Mouse (Mus musculus) embryonic facial prominence, embryonic 15.5 days (tissue): ENCODE measurements around the gene Ccser1. TPM values are rescaled to one million over a fixed set of nuclear protein-coding genes. Genes with fewer than 3 reads are reported as not detected.
"Not testable (repeated sequence)": the region's sequence is repeated elsewhere in the genome, so short reads cannot be mapped to it uniquely, and the experiment has no call there.

Experiments
- ATAC-seq: fragments of 200-750 bp; cut with Nextera tagmentation; 2 replicates; pipeline ENCODE4 v1.8.0; 2017; ENCODE audit warnings: low read depth, moderate TSS enrichment; ENCODE audit not compliant: insufficient number of reproducible peaks, low FRiP score, low TSS enrichment
- H3K27ac ChIP-seq: fragments of 300-500 bp; sonication (generic); replicated peaks from 2 replicates; pipeline ENCODE4 v1.5.1; 2015; ENCODE audit warnings: mild to moderate bottlenecking, inconsistent platforms
- H3K27me3 ChIP-seq: fragments of 300-500 bp; sonication (generic); 2 replicates; pipeline ENCODE4 v1.6.1; 2015; ENCODE audit warnings: inconsistent platforms
- H3K36me3 ChIP-seq: fragments of 300-500 bp; sonication (generic); 2 replicates; pipeline ENCODE4 v1.6.1; 2015; ENCODE audit warnings: mild to moderate bottlenecking, inconsistent platforms
- H3K4me1 ChIP-seq: fragments of 300-500 bp; sonication (generic); 2 replicates; pipeline ENCODE4 v1.6.1; 2015; ENCODE audit warnings: inconsistent platforms
- H3K4me2 ChIP-seq: fragments of 300-500 bp; sonication (generic); replicated peaks from 2 replicates; pipeline ENCODE4 v1.6.1; 2015; ENCODE audit warnings: mild to moderate bottlenecking, inconsistent platforms
- H3K4me3 ChIP-seq: fragments of 300-500 bp; sonication (generic); replicated peaks from 2 replicates; pipeline ENCODE4 v1.5.1; 2015; ENCODE audit warnings: mild to moderate bottlenecking, inconsistent platforms
- H3K9ac ChIP-seq: fragments of 300-500 bp; sonication (generic); 2 replicates; pipeline ENCODE4 v1.6.1; 2015; ENCODE audit warnings: inconsistent platforms
- H3K9me3 ChIP-seq: fragments of 300-500 bp; sonication (generic); replicated peaks from 2 replicates; pipeline ENCODE4 v1.6.1; 2016; ENCODE audit warnings: inconsistent platforms
- WGBS: fragments of 180-500 bp; shearing (Covaris S2); methylation state at CpG from one replicate; pipeline ENCODE4 v1.1.7; 2015; 5-methylcytosine and 5-hydroxymethylcytosine counted together
- polyA plus RNA-seq: library from polyadenylated mRNA; unstranded; fragments of >200 nt; fragmentation: Nextera tagmentation; extraction: Ambion mirVana; gene quantifications from 2 replicates; pipeline ENCODE4 v1.2.1, GENCODE M21; 2015

Gene Ccser1
- polyA plus RNA-seq, 1 experiment from 2014 or later = 7.2 TPM

GRCm38 (mm10) chr6:61902715-61903114 is 722.6 kb downstream of the Ccser1 start:
- ATAC-seq = no peak
- H3K9me3 ChIP-seq = no peaks in the 10 kb centered on the region
- H3K4me3 ChIP-seq = no peak overlapping the region
- no peak overlapping the region for H3K4me2 ChIP-seq
- H3K9ac ChIP-seq = no peak overlapping the region
- no peak overlapping the region for H3K27ac ChIP-seq
- 20% methylated on average over 1 of the region's 1 CpGs for WGBS
- no peaks in the 10 kb centered on the region for H3K4me1 ChIP-seq
- H3K36me3 ChIP-seq = no peaks in the 10 kb centered on the region
- no peaks in the 10 kb centered on the region for H3K27me3 ChIP-seq

- no peaks in the 10 kb centered on the region for H3K9me3 ChIP-seq
- 85% methylated on average over 3 of the region's 3 CpGs for WGBS
Measured at GRCm38 (mm10) chr6:61912896-61913295, 732.8 kb downstream of the Ccser1 start.

GRCm38 (mm10) chr6:61931622-61932021 is 751.5 kb downstream of the Ccser1 start:
- no peak for ATAC-seq
- no peaks in the 10 kb centered on the region for H3K4me1 ChIP-seq
- H3K9me3 ChIP-seq = no peaks in the 10 kb centered on the region
- no peak overlapping the region for H3K4me3 ChIP-seq
- no peak overlapping the region for H3K27ac ChIP-seq
- no peak overlapping the region for H3K9ac ChIP-seq
- H3K36me3 ChIP-seq = no peaks in the 10 kb centered on the region
- no peak overlapping the region for H3K4me2 ChIP-seq
- H3K27me3 ChIP-seq = no peaks in the 10 kb centered on the region
- 48% methylated on average over 1 of the region's 1 CpGs for WGBS

More at GRCm38 (mm10) chr6:61912896-61913295, 732.8 kb downstream of the Ccser1 start:
- no peak overlapping the region for H3K4me2 ChIP-seq
- H3K9ac ChIP-seq = no peak overlapping the region
- ATAC-seq = no peak
- H3K36me3 ChIP-seq = no peaks in the 10 kb centered on the region
- no peaks in the 10 kb centered on the region for H3K4me1 ChIP-seq
- H3K4me3 ChIP-seq = no peak overlapping the region
- no peaks in the 10 kb centered on the region for H3K27me3 ChIP-seq
- no peak overlapping the region for H3K27ac ChIP-seq

- Histone ChIP-seq H3K4me2 (no peak overlapping the region), H3K4me1 (no peaks in the 10 kb centered on the region), H3K36me3 (no peaks in the 10 kb centered on the region), H3K27ac (no peak overlapping the region), H3K9me3 (no peaks in the 10 kb centered on the region), H3K9ac (no peak overlapping the region), H3K4me3 (no peak overlapping the region), H3K27me3 (no peaks in the 10 kb centered on the region)
- WGBS = 80% methylated on average over 1 of the region's 1 CpGs
- ATAC-seq = no peak
Measured at GRCm38 (mm10) chr6:61936656-61937055, 756.5 kb downstream of the Ccser1 start.

- Histone ChIP-seq H3K27ac (no peak overlapping the region), H3K4me3 (no peak overlapping the region), H3K9ac (no peak overlapping the region), H3K27me3 (no peaks in the 10 kb centered on the region), H3K4me1 (no peaks in the 10 kb centered on the region), H3K36me3 (no peaks in the 10 kb centered on the region), H3K9me3 (no peaks in the 10 kb centered on the region), H3K4me2 (no peak overlapping the region)
- WGBS = 81% methylated on average over 1 of the region's 1 CpGs
- no peak for ATAC-seq
Measured at GRCm38 (mm10) chr6:61939236-61939635, 759.1 kb downstream of the Ccser1 start.

GRCm38 (mm10) chr6:61953703-61954102 is 773.6 kb downstream of the Ccser1 start:
- WGBS = 80% methylated on average over 2 of the region's 2 CpGs
- no peak overlapping the region for H3K4me2 ChIP-seq
- no peaks in the 10 kb centered on the region for H3K36me3 ChIP-seq
- H3K9ac ChIP-seq = no peak overlapping the region
- no peak overlapping the region for H3K4me3 ChIP-seq
- no peaks in the 10 kb centered on the region for H3K4me1 ChIP-seq
- ATAC-seq = no peak
- no peaks in the 10 kb centered on the region for H3K9me3 ChIP-seq
- H3K27ac ChIP-seq = no peak overlapping the region
- no peaks in the 10 kb centered on the region for H3K27me3 ChIP-seq

- Histone ChIP-seq H3K27me3 (no peaks in the 10 kb centered on the region), H3K4me2 (no peak overlapping the region), H3K27ac (no peak overlapping the region), H3K36me3 (no peaks in the 10 kb centered on the region), H3K9me3 (no peaks in the 10 kb centered on the region), H3K4me1 (no peaks in the 10 kb centered on the region), H3K9ac (no peak overlapping the region), H3K4me3 (no peak overlapping the region)
- 66% methylated on average over 2 of the region's 2 CpGs for WGBS
- ATAC-seq = no peak
Measured at GRCm38 (mm10) chr6:61976878-61977277, 796.8 kb downstream of the Ccser1 start.

- no peaks in the 10 kb centered on the region for H3K4me1 ChIP-seq
- H3K27me3 ChIP-seq = no peaks in the 10 kb centered on the region
- 28% methylated on average over 2 of the region's 2 CpGs for WGBS
- no peak overlapping the region for H3K4me3 ChIP-seq
- no peaks in the 10 kb centered on the region for H3K9me3 ChIP-seq
- no peak overlapping the region for H3K9ac ChIP-seq
- H3K27ac ChIP-seq = no peak overlapping the region
- no peak overlapping the region for H3K4me2 ChIP-seq
- no peaks in the 10 kb centered on the region for H3K36me3 ChIP-seq
- ATAC-seq = no peak
Measured at GRCm38 (mm10) chr6:61978379-61978778, 798.3 kb downstream of the Ccser1 start.

GRCm38 (mm10) chr6:62014374-62014773 is 834.2 kb downstream of the Ccser1 start:
- H3K9ac ChIP-seq = no peak overlapping the region
- no peak overlapping the region for H3K27ac ChIP-seq
- H3K4me1 ChIP-seq = no peaks in the 10 kb centered on the region
- ATAC-seq = no peak
- H3K27me3 ChIP-seq = no peaks in the 10 kb centered on the region
- no peak overlapping the region for H3K4me2 ChIP-seq
- H3K36me3 ChIP-seq = no peaks in the 10 kb centered on the region
- H3K4me3 ChIP-seq = no peak overlapping the region
- no peaks in the 10 kb centered on the region for H3K9me3 ChIP-seq

GRCm38 (mm10) chr6:62044454-62044853 is 864.3 kb downstream of the Ccser1 start:
- Histone ChIP-seq H3K27ac (no peak overlapping the region), H3K9ac (no peak overlapping the region), H3K9me3 (no peaks in the 10 kb centered on the region), H3K4me3 (no peak overlapping the region), H3K27me3 (no peaks in the 10 kb centered on the region), H3K4me2 (no peak overlapping the region), H3K4me1 (no peaks in the 10 kb centered on the region), H3K36me3 (no peaks in the 10 kb centered on the region)
- WGBS = 76% methylated on average over 1 of the region's 1 CpGs
- no peak for ATAC-seq

- 89% methylated on average over 1 of the region's 1 CpGs for WGBS
- not testable (repeated sequence) for H3K27ac ChIP-seq, H3K4me3 ChIP-seq, H3K36me3 ChIP-seq, ATAC-seq, H3K27me3 ChIP-seq, H3K9me3 ChIP-seq, H3K4me2 ChIP-seq, H3K9ac ChIP-seq, H3K4me1 ChIP-seq
Measured at GRCm38 (mm10) chr6:62045042-62045441, 864.9 kb downstream of the Ccser1 start.

GRCm38 (mm10) chr6:62055276-62055675 is 875.2 kb downstream of the Ccser1 start:
- Histone ChIP-seq H3K9me3 (no peaks in the 10 kb centered on the region), H3K27me3 (no peaks in the 10 kb centered on the region), H3K36me3 (no peaks in the 10 kb centered on the region), H3K27ac (no peak overlapping the region), H3K9ac (no peak overlapping the region), H3K4me3 (no peak overlapping the region), H3K4me2 (no peak overlapping the region), H3K4me1 (no peaks in the 10 kb centered on the region)
- WGBS = 62% methylated on average over 2 of the region's 2 CpGs
- no peak for ATAC-seq
